Mouse (Mus musculus) bone marrow, adult 2 months (tissue): ENCODE results near the gene Pla2g4e. TPM values are rescaled to one million over a fixed set of nuclear protein-coding genes. Genes with fewer than 3 reads are reported as not detected.
A peak's percentile ranks its signal among the peaks of the same experiment; 100 is the strongest.

Experiments
- H3K27ac ChIP-seq: fragments of 200-500 bp; 2 replicates; pipeline ENCODE4 v1.5.1; 2012; ENCODE audit warnings: low read depth, mild to moderate bottlenecking, control low read depth, inconsistent platforms, low read length; ENCODE audit not compliant: control insufficient read depth, poor library complexity, insufficient read depth
- H3K4me1 ChIP-seq: fragments of 200-500 bp; 2 replicates; pipeline ENCODE4 v1.6.1; 2011; ENCODE audit warnings: low read length; ENCODE audit not compliant: control insufficient read depth, insufficient read depth
- H3K4me3 ChIP-seq: fragments of 200-500 bp; replicated peaks from 2 replicates; pipeline ENCODE3; 2011; ENCODE audit warnings: mild to moderate bottlenecking, low read depth, low read length, control low read depth; ENCODE audit not compliant: control insufficient read depth
- CTCF ChIP-seq: fragments of 200-500 bp; IDR thresholded peaks from 2 replicates; pipeline ENCODE4 v1.5.1; 2011; ENCODE audit warnings: low read length, control low read depth; ENCODE audit not compliant: control insufficient read depth, insufficient read depth
- POLR2A ChIP-seq: fragments of 200-500 bp; IDR thresholded peaks from 2 replicates; pipeline ENCODE4 v1.6.1; 2011; ENCODE audit warnings: low read depth, mild to moderate bottlenecking, control low read depth, low read length, borderline replicate concordance; ENCODE audit not compliant: control insufficient read depth
- WGBS: fragments of 180-500 bp; shearing (Covaris S2); methylation state at CpG from one replicate; pipeline ENCODE4 v1.1.7; 2018; 5-methylcytosine and 5-hydroxymethylcytosine counted together
- polyA plus RNA-seq: library from polyadenylated mRNA; stranded (reverse); fragments of >200 nt; gene quantifications from 2 replicates; pipeline ENCODE4 v1.2.4, GENCODE M21; 2011; ENCODE audit warnings: low replicate concordance; ENCODE audit not compliant: missing spikeins, insufficient read depth, insufficient read length

Gene Pla2g4e
- polyA plus RNA-seq, 1 experiment: not detected

GRCm38 (mm10) chr2:120146543-120146942 lies 98.6 kb downstream of the Pla2g4e start:
- no peak for TF ChIP-seq POLR2A
- no peak for TF ChIP-seq CTCF
- Histone ChIP-seq H3K4me1 (no peaks in the 10 kb centered on the region), H3K27ac (no peak overlapping the region), H3K4me3 (no peak overlapping the region)
- 81% methylated on average over 2 of the region's 2 CpGs for WGBS

DNA sequence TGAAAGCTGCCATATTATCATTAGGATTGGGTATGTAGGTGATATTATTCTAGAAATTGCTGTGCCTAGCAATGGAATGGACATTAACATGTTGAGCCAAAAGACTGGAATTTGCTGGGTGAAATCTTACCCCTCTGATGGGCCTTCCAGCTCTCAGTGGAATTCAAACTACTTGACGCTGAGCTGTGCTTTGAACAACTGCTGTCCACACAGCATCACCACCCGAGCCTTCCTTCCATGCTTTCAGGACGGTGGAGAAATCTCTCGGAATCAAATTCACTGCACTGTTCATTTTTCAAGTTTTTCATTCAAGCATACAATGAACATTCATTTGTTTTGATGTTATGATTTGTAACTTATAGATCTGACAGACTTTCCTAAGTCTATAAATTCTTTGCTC lies 100.7 kb downstream of the Pla2g4e start:
- no peak overlapping the region for H3K27ac ChIP-seq
- H3K4me3 ChIP-seq: no peak overlapping the region
- WGBS: 83% methylated on average over 4 of the region's 4 CpGs
- no peaks in the 10 kb centered on the region for H3K4me1 ChIP-seq
- no peak for TF ChIP-seq POLR2A
- no peak for TF ChIP-seq CTCF

DNA sequence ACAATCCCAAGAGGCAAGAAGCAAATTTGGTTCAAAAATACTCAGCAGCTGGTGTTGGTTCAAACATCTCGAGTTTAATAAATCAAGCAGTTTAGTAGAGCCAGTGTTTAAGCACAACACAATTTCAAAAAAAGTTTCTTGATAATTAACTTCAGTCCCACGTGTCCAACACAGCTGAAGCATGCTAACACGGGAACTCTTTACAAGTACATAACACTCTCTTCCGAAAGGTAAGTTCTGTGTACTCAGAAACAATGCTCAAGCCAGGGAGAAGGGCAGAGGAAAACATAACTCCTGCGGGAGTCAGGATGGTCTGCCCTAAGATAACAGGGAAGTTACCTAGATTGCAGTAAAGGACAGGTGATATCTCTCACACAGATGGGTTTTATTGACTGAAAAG lies 102.8 kb downstream of the Pla2g4e start:
- WGBS: 83% methylated on average over 5 of the region's 5 CpGs
- no peak overlapping the region for H3K4me3 ChIP-seq
- H3K4me1 ChIP-seq: no peaks in the 10 kb centered on the region
- no peak for TF ChIP-seq CTCF
- no peak for TF ChIP-seq POLR2A
- no peak overlapping the region for H3K27ac ChIP-seq

DNA sequence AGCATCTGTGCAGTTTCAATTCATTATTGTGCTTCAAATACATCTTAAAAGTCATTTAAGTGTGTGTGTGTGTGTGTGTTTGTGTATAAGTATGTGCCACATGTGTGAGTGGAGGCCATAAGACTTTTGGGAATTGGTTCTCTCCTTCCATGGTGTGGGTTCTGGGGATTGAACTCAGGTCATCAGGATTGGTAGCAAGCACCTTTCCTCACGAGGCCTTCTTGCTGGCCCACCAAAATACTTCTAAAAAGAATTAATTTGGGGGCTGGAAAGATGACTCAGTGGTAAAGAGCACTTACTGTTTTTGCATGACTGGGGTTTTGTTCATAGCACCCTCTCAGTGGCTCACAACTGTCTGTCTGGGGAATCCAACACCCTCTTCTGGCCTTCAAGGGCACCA lies 103.5 kb downstream of the Pla2g4e start:
- peaks cover 1% of the 10 kb centered on the region for H3K4me1 ChIP-seq
- TF ChIP-seq POLR2A (no peak), CTCF (no peak)
- H3K27ac ChIP-seq: no peak overlapping the region
- WGBS: 76% methylated on average over 1 of the region's 1 CpGs
- no peak overlapping the region for H3K4me3 ChIP-seq

- Histone ChIP-seq H3K4me1 (peaks cover 1% of the 10 kb centered on the region), H3K4me3 (no peak overlapping the region), H3K27ac (no peak overlapping the region)
- TF ChIP-seq CTCF (no peak), POLR2A (no peak)
- 43% methylated on average over 5 of the region's 5 CpGs for WGBS
Observed at GRCm38 (mm10) chr2:120140326-120140725, 104.8 kb downstream of the Pla2g4e start.

- no peak overlapping the region for H3K27ac ChIP-seq
- TF ChIP-seq CTCF: no peak
- TF ChIP-seq POLR2A: no peak
- H3K4me3 ChIP-seq: no peak overlapping the region
- WGBS: 76% methylated on average over 1 of the region's 1 CpGs
- peaks cover 5% of the 10 kb centered on the region for H3K4me1 ChIP-seq
Observed at GRCm38 (mm10) chr2:120139091-120139490, 106.0 kb downstream of the Pla2g4e start.

- 62% methylated on average over 5 of the region's 5 CpGs for WGBS
- no peak overlapping the region for H3K4me3 ChIP-seq
- H3K4me1 ChIP-seq: peaks cover 11% of the 10 kb centered on the region
- TF ChIP-seq CTCF: no peak
- no peak for TF ChIP-seq POLR2A
- H3K27ac ChIP-seq: peak overlapping the region; percentile 63
Observed at GRCm38 (mm10) chr2:120137281-120137680, 107.9 kb downstream of the Pla2g4e start.

- H3K4me1 ChIP-seq: peaks cover 11% of the 10 kb centered on the region
- no peak for TF ChIP-seq CTCF
- no peak for TF ChIP-seq POLR2A
- peak overlapping the region; percentile 38 for H3K27ac ChIP-seq
- H3K4me3 ChIP-seq: no peak overlapping the region
Observed at GRCm38 (mm10) chr2:120134453-120135075, 110.6 kb downstream of the Pla2g4e start.

DNA sequence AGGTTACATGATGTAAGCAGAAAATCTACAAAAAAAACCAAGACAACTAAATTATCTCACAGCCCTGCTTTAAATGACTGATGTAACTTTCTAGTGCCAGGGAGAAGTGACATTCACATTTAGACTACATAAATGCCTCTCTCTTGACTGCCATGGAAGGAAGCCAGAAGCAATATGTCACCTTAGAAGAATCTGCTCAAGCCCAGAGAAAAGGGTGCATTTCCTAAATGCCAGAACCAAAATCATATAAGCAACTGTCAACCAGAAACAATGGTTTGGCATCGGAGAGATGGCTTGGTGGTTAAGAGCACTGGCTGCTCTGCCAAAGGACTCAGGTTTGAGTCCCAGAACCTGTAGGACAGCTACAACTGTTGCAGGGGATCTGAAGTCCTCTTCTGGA lies 113.3 kb downstream of the Pla2g4e start:
- no peak overlapping the region for H3K27ac ChIP-seq
- H3K4me3 ChIP-seq: no peak overlapping the region
- no peak for TF ChIP-seq POLR2A
- TF ChIP-seq CTCF: no peak
- peaks cover 11% of the 10 kb centered on the region for H3K4me1 ChIP-seq
- WGBS: 83% methylated on average over 1 of the region's 1 CpGs
